Mouse (Mus musculus): ENCODE data around the gene Noa1. TPM values are rescaled to one million over a fixed set of nuclear protein-coding genes. Genes with fewer than 3 reads are reported as not detected.

The Noa1 gene
- polyA plus RNA-seq, 1 experiment = 18.4 TPM

DNA sequence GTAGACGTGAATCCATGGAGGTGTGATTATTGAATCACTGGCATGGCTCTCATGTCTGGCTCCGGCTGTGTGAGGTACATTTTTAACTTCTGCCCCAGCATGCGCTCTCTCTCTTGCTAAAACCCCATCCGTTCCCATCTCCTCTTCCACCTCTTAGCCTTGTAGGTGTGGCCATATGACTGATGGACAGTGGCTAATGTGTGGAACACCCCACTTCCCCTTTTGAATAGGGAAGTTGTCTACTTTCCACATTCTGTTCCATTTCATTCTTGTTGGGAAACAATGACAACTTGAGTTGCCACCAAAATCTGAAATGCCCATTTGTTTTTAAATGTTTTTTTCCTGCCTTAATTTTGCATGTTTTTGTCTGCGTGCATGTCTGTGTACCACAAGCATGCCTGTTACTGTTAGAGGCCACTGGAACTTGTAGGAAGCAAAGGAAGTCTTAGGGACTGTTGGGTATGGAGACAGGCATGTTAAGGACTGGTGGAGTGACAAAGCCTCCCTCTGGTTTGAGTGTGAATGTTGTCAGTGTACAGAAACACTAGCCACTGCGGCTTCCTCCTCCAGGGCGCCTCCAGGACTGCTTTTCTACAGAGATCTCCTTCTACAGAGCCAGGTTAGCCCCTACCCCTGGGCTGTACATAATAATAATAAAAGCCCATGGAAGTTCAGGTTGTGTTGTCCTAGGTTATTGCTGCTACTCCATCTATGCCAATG, 16.9 kb downstream of the Noa1 start:
- H3K27ac ChIP-seq (ENCODE audit: insufficient read depth, low read length) = no peak overlapping the region
- TF ChIP-seq POLR2A (IDR thresholded peaks at IDR 0.05; ENCODE audit: extremely low read depth, insufficient read depth, low read length) = no peak
- no peak for TF ChIP-seq CTCF (IDR thresholded peaks at IDR 0.05; ENCODE audit: extremely low read depth, insufficient read depth, low read length)
- H3K4me3 ChIP-seq (ENCODE audit: insufficient read depth, low read length) = no peak overlapping the region
- no peaks in the 10 kb centered on the region for H3K4me1 ChIP-seq (ENCODE audit: control insufficient read depth, insufficient read depth, low read length)

DNA sequence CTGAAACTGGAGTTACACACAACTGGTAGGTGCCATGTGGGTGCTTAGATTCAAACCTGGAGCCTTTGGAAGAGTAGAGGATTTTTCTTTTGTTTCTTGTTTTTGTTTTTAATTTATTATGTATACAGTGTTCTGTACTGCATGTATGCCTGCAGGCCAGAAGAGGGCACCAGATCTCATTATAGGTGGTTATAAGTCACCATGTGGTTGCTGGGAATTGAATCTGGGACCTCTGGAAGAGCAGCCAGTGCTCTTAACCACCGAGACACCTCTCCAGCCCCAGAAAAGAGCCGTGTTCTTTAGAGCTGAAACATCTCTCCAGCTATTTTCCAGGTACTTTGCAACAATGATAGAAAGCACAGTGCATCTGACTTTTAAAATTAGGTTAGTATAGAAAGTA, 19.3 kb downstream of the Noa1 start:
- no peaks in the 10 kb centered on the region for H3K4me1 ChIP-seq (ENCODE audit: control insufficient read depth, insufficient read depth, low read length)
- no peak for TF ChIP-seq CTCF (IDR thresholded peaks at IDR 0.05; ENCODE audit: extremely low read depth, insufficient read depth, low read length)
- TF ChIP-seq POLR2A (IDR thresholded peaks at IDR 0.05; ENCODE audit: extremely low read depth, insufficient read depth, low read length) = no peak
- H3K27ac ChIP-seq (ENCODE audit: insufficient read depth, low read length) = no peak overlapping the region
- no peak overlapping the region for H3K4me3 ChIP-seq (ENCODE audit: insufficient read depth, low read length)

DNA sequence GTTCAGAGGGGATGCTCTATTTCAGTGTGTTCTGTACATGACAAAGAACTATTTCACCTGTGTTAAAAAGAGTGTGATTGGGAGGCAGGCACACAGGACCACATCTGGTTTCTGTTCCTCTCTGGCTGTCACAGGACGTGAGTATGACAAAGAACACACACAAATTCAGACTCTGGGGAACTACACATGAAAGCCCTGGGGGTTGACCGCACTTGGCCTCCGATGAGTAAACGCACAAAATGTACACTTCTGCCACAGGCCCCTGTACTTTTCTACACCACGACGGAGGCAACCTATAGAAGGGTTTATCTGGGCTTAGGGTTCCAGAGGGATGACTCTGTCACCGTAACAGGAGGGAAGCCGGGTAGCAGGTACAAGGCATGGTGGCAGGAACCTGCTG, 20.2 kb downstream of the Noa1 start:
- no peak for TF ChIP-seq POLR2A (IDR thresholded peaks at IDR 0.05; ENCODE audit: extremely low read depth, insufficient read depth, low read length)
- TF ChIP-seq CTCF (IDR thresholded peaks at IDR 0.05; ENCODE audit: extremely low read depth, insufficient read depth, low read length) = no peak
- Histone ChIP-seq H3K4me3 (ENCODE audit: insufficient read depth, low read length) (no peak overlapping the region), H3K27ac (ENCODE audit: insufficient read depth, low read length) (no peak overlapping the region), H3K4me1 (ENCODE audit: control insufficient read depth, insufficient read depth, low read length) (no peaks in the 10 kb centered on the region)

DNA sequence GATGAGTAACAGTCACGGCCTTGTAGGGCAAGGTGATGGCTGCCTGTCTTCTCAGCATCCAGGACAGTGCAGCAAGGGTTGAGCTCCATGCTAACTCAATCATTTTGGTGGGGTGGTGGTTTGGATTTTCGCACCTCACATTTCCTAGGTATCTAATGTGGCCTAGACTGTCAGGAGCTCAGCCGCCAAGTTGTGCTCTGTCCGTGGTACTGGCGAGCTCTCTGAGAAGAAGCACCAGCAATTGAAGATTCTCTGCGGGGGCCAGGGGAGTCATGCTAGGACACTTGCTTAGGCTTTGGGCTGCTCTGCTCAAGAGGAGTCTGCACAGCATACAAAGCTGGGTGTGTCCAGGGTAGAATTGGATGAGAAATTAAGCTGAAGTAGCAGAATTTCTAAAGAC, 22.0 kb downstream of the Noa1 start:
- Histone ChIP-seq H3K4me1 (ENCODE audit: control insufficient read depth, insufficient read depth, low read length) (no peaks in the 10 kb centered on the region), H3K4me3 (ENCODE audit: insufficient read depth, low read length) (no peak overlapping the region), H3K27ac (ENCODE audit: insufficient read depth, low read length) (no peak overlapping the region)
- TF ChIP-seq CTCF (IDR thresholded peaks at IDR 0.05; ENCODE audit: extremely low read depth, insufficient read depth, low read length) (no peak), POLR2A (IDR thresholded peaks at IDR 0.05; ENCODE audit: extremely low read depth, insufficient read depth, low read length) (no peak)

DNA sequence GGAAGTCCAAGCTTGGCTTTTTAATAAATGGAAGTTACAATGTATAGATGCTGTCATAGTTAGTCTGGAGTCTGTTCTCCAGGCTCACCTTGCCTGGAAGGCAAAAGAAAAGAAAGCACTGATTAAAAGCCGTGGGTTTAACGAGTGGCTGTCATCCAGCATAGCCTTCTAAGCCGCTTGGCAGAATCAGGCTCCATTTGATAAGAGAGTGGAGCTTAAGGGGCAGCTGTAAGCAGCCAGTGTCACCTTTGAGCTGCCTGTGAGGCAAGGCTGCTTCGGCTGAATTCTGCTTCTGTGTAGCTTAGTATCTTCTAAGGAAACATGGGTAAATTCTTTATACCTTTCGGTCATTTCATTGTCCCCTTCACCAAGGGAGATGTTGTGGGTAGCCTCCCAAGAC, 23.0 kb downstream of the Noa1 start:
- Histone ChIP-seq H3K27ac (ENCODE audit: insufficient read depth, low read length) (no peak overlapping the region), H3K4me3 (ENCODE audit: insufficient read depth, low read length) (no peak overlapping the region), H3K4me1 (ENCODE audit: control insufficient read depth, insufficient read depth, low read length) (no peaks in the 10 kb centered on the region)
- no peak for TF ChIP-seq CTCF (IDR thresholded peaks at IDR 0.05; ENCODE audit: extremely low read depth, insufficient read depth, low read length)
- TF ChIP-seq POLR2A (IDR thresholded peaks at IDR 0.05; ENCODE audit: extremely low read depth, insufficient read depth, low read length) = no peak

DNA sequence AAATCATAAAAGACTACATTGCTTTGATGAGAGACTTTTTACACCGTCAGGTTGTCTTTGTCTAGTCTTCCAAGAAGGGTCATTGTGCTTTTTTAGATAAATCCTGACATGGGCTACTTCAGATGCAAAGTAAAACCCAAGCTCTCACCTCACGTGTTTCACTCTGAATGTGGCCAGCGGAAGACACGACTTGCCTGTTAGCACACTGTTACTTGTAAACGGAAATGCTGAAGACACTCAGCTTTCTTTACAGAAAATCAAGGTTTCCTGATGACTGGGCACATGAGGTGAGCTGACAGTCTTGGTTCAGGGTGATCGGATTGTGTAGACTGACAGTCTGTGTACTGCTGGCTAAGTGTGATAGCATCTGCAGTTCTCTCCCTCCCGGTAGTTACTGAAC, 24.2 kb downstream of the Noa1 start:
- H3K27ac ChIP-seq (ENCODE audit: insufficient read depth, low read length) = no peak overlapping the region
- H3K4me3 ChIP-seq (ENCODE audit: insufficient read depth, low read length) = no peak overlapping the region
- H3K4me1 ChIP-seq (ENCODE audit: control insufficient read depth, insufficient read depth, low read length) = no peaks in the 10 kb centered on the region
- TF ChIP-seq POLR2A (IDR thresholded peaks at IDR 0.05; ENCODE audit: extremely low read depth, insufficient read depth, low read length) (no peak), CTCF (IDR thresholded peaks at IDR 0.05; ENCODE audit: extremely low read depth, insufficient read depth, low read length) (no peak)

DNA sequence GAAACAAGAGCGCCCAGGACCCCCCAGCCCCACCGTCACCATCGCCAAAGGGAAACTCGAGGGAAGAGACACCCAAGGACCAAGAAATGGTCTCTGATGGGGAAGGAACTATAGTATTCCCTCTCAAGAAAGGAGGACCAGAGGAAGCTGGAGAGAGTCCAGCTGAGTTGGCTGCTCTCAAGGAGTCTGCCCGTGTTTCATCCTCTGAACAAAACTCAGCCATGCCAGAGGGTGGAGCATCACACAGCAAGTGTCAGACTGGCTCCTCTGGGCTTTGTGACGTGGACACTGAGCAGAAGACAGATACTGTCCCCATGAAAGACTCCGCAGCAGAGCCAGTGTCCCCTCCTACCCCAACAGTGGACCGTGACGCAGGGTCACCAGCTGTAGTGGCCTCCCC, 27.6 kb downstream of the Noa1 start:
- TF ChIP-seq POLR2A (IDR thresholded peaks at IDR 0.05; ENCODE audit: extremely low read depth, insufficient read depth, low read length) = no peak
- TF ChIP-seq CTCF (IDR thresholded peaks at IDR 0.05; ENCODE audit: extremely low read depth, insufficient read depth, low read length) = no peak
- H3K4me3 ChIP-seq (ENCODE audit: insufficient read depth, low read length) = no peak overlapping the region
- no peak overlapping the region for H3K27ac ChIP-seq (ENCODE audit: insufficient read depth, low read length)
- no peaks in the 10 kb centered on the region for H3K4me1 ChIP-seq (ENCODE audit: control insufficient read depth, insufficient read depth, low read length)

DNA sequence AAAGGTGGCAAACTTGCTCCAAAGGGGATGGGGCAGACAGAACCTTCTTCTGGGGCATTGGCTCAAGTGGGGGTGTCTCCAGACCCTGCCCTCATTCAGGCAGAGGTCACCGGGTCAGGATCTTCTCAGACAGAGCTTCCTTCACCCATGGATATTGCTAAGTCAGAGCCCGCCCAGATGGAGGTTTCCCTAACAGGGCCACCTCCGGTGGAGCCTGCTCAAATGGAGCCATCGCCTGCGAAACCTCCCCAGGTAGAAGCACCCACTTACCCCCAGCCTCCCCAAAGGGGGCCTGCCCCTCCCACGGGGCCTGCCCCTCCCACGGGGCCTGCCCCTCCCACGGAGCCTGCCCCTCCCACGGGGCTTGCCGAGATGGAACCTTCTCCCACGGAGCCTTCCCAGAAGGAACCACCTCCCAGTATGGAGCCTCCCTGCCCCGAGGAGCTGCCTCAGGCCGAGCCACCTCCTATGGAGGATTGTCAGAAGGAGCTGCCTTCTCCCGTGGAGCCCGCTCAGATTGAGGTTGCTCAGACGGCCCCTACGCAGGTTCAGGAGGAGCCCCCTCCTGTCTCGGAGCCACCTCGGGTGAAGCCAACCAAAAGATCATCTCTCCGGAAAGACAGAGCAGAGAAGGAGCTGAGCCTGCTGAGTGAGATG, 28.2 kb downstream of the Noa1 start:
- Histone ChIP-seq H3K4me3 (ENCODE audit: insufficient read depth, low read length) (no peak overlapping the region), H3K27ac (ENCODE audit: insufficient read depth, low read length) (no peak overlapping the region)

DNA sequence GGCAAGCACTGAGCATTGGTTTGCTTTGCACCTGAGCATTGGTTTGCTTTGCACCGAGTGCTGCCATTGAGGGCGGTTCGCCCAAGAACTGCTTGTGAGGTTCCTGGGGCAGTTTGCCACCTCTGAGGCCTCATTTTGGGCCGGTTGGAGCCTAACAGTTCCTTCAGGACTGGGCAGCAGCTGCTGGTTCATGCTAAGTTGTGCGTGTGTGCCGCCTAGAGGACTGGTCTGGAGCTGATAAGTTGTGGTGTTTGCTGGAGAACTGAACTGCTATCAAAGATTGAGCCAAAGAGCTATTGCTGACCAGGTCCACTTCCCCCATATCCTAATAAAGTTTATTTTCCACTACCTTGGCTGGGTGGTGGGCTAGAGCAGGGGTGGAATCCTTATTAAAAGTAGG, 32.7 kb downstream of the Noa1 start:
- Histone ChIP-seq H3K4me3 (ENCODE audit: insufficient read depth, low read length) (no peak overlapping the region), H3K4me1 (ENCODE audit: control insufficient read depth, insufficient read depth, low read length) (no peaks in the 10 kb centered on the region), H3K27ac (ENCODE audit: insufficient read depth, low read length) (no peak overlapping the region)
- no peak for TF ChIP-seq CTCF (IDR thresholded peaks at IDR 0.05; ENCODE audit: extremely low read depth, insufficient read depth, low read length)
- TF ChIP-seq POLR2A (IDR thresholded peaks at IDR 0.05; ENCODE audit: extremely low read depth, insufficient read depth, low read length) = no peak

More for the DNA sequence above, 28.2 kb downstream of the Noa1 start:
- TF ChIP-seq CTCF (IDR thresholded peaks at IDR 0.05; ENCODE audit: extremely low read depth, insufficient read depth, low read length) (no peak), POLR2A (IDR thresholded peaks at IDR 0.05; ENCODE audit: extremely low read depth, insufficient read depth, low read length) (no peak)
- H3K4me1 ChIP-seq (ENCODE audit: control insufficient read depth, insufficient read depth, low read length) = no peaks in the 10 kb centered on the region

DNA sequence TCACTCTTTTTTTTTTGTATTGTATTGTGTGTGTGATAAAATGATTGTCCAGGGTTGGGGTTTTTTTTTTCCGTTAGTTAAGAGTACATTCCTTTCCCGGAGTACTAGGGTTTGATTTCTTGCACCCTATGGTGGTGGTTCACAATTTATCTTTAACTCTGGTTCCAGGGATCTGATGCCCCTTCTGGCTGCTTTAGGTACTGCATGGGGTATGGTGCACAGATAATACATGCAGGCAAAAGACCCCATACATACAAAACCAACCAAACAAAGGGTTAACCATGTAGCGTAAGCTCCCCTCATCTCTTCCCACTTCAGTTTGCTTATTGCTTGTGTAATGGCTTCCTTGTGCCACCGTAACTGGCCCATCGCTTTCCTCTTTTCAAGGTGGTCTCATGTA, 33.9 kb downstream of the Noa1 start:
- Histone ChIP-seq H3K27ac (ENCODE audit: insufficient read depth, low read length) (no peak overlapping the region), H3K4me1 (ENCODE audit: control insufficient read depth, insufficient read depth, low read length) (no peaks in the 10 kb centered on the region), H3K4me3 (ENCODE audit: insufficient read depth, low read length) (no peak overlapping the region)
- TF ChIP-seq CTCF (IDR thresholded peaks at IDR 0.05; ENCODE audit: extremely low read depth, insufficient read depth, low read length) = peak; percentile 27; the same call in 1 of the 2 replicates
- TF ChIP-seq POLR2A (IDR thresholded peaks at IDR 0.05; ENCODE audit: extremely low read depth, insufficient read depth, low read length) = no peak
